Mouse (Mus musculus): ENCODE data around the gene Tmem202. TPM values are rescaled to one million over a fixed set of nuclear protein-coding genes. Genes with fewer than 3 reads are reported as not detected.

Gene Tmem202
- polyA plus RNA-seq, 1 experiment from 2014 or later, result 0.46 TPM

DNA sequence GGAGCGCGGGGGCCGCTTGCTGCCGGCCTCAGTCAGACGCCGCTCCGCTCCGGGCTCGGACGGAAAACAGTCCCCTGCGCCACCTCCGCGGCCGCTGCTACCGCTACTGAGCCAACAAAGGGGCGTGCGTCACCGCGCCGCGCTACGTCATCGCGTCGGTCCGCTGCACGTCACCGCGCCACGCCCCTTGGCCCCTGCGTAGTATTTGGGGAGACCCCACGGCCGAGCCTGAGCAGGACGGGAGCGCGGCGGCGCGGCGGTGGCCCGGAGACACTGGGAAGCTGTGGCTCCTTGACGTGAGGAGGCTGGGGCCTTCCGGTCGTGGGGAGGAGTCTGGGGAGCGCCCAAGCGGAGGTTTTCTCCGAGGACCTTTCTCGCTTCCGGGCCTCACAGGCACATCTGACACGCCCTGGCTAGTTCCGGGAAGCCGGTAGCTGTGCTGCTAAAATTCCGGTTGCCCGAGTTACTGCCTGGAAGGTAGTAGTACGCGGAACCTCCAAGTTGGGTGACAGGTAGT is 53.0 kb downstream of the Tmem202 start, which contains the start of gene Arih1:
Arih1 (minus strand) TSS at position 70 of the 517 bp plus-strand sequence.
- WGBS, result under 1% methylated on average over 54 of the region's 56 CpGs
- Histone ChIP-seq H3K36me3 (ENCODE audit: control insufficient read depth, insufficient read depth, low read length) (no peaks in the 10 kb centered on the region), H3K27me3 (ENCODE audit: control insufficient read depth, insufficient read depth, low read length) (no peaks in the 10 kb centered on the region)

DNA sequence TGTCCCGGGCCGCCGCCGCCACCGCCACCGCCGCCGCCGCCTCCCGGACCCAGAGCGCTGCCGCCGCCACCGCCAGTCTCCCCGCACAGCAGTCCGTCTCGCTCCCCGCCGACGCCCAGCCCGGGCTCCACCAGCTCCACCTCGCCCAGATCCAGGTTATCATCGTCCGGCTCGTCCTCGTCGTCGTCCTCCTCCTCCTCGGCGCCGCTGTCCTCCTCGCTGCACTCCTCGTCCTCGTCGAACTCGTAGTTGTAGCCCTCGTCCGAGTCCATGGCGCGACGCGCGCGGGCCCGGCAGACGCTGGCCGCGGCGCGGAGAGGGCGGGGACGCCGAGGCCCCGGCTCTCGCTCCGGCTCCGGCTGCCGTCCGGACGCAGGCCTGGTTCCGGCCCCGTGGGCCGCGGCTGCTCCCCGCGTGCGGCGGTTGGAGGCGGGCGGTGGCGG is 53.5 kb downstream of the Tmem202 start:
- DNase-seq, result no peak
- Histone ChIP-seq H3K9ac (replicated peaks; ENCODE audit: low read length) (peak overlapping the region; percentile 98), H3K36me3 (ENCODE audit: control insufficient read depth, insufficient read depth, low read length) (no peaks in the 10 kb centered on the region), H3K4me1 (ENCODE audit: control insufficient read depth, insufficient read depth, low read length) (peaks cover 24% of the 10 kb centered on the region), H3K9me3 (ENCODE audit: control insufficient read depth, low read length) (no peaks in the 10 kb centered on the region), H3K4me3 (replicated peaks; ENCODE audit: low read depth, low read length) (peak overlapping the region; percentile 99), H3K27ac (replicated peaks; ENCODE audit: low read depth, low read length) (peak overlapping the region; percentile 99), H3K4me2 (ENCODE audit: low read length) (peak overlapping the region; percentile 92), H3K27me3 (ENCODE audit: control insufficient read depth, insufficient read depth, low read length) (no peaks in the 10 kb centered on the region)
- peak; percentile 72 for ATAC-seq (ENCODE audit: low FRiP score, low TSS enrichment)
- under 1% methylated on average over 71 of the region's 71 CpGs for WGBS

More for the DNA sequence above, 53.0 kb downstream of the Tmem202 start, which contains the start of gene Arih1:
- Histone ChIP-seq H3K9me3 (ENCODE audit: control insufficient read depth, low read length) (no peaks in the 10 kb centered on the region), H3K27ac (replicated peaks; ENCODE audit: low read depth, low read length) (peak within 1 kb of the TSS; percentile 99), H3K4me2 (ENCODE audit: low read length) (peak within 1 kb of the TSS; percentile 92), H3K4me1 (ENCODE audit: control insufficient read depth, insufficient read depth, low read length) (peaks cover 24% of the 10 kb centered on the region), H3K4me3 (replicated peaks; ENCODE audit: low read depth, low read length) (peak within 1 kb of the TSS; percentile 99), H3K9ac (replicated peaks; ENCODE audit: low read length) (peak within 1 kb of the TSS; percentile 98)
- peak; percentile 99 for DNase-seq
- peak; percentile 99 for ATAC-seq (ENCODE audit: low FRiP score, low TSS enrichment)

DNA sequence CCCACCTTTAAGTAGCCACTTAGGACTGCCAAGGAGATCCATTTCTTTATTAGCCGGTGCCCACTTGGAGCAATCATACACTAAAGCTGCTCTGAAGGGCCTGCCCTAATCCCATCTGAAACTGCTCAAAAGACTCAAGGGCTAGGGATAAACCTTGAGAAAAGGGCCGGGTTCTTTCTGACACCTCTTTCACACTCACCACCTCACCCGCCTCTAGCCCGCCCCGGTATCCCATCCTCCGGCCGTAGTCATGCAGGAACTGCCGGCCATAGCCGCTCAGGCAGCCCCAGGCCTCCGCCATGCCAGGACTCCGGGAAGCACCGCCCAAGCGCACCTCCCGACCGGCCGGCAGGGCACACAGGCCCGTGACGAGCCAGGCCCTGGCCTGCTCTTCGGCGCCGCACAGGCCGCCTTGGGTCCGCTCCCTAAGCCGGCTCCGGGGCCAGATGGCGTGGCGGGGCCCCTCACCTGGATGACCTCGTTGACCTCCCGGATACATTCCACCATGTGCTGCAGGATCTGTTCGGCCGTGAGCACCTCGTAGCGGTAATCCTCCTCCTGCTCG is 54.1 kb downstream of the Tmem202 start:
- Histone ChIP-seq H3K9me3 (ENCODE audit: control insufficient read depth, low read length) (no peaks in the 10 kb centered on the region), H3K36me3 (ENCODE audit: control insufficient read depth, insufficient read depth, low read length) (no peaks in the 10 kb centered on the region), H3K4me3 (replicated peaks; ENCODE audit: low read depth, low read length) (peak overlapping the region; percentile 99), H3K27me3 (ENCODE audit: control insufficient read depth, insufficient read depth, low read length) (no peaks in the 10 kb centered on the region), H3K4me2 (ENCODE audit: low read length) (peak overlapping the region; percentile 92), H3K9ac (replicated peaks; ENCODE audit: low read length) (peak overlapping the region; percentile 98), H3K4me1 (ENCODE audit: control insufficient read depth, insufficient read depth, low read length) (peaks cover 24% of the 10 kb centered on the region), H3K27ac (replicated peaks; ENCODE audit: low read depth, low read length) (peak overlapping the region; percentile 99)
- ATAC-seq (ENCODE audit: low FRiP score, low TSS enrichment) (peak; percentile 40), DNase-seq (peak; percentile 66)
- WGBS, result under 1% methylated on average over 34 of the region's 34 CpGs

DNA sequence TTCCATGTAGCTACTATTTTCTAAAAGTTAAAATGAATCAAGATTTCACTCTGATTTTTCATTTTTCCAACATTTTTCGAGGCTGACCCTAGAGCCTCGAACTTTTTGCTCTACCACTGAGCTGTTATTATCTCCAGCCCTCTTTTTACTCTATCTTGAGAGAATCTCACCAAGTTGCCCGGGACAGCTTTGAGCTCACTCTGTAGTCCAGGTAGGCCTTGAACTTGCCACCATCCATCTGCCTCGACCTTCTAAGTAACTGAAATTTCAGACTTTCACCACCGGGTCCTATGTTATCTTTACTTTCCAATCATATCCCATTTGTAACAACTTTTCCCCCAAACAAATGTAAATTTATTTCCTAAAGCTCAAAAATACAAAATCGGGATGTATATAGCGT is 54.9 kb downstream of the Tmem202 start:
- H3K4me3 ChIP-seq (replicated peaks; ENCODE audit: low read depth, low read length), result peak overlapping the region; percentile 99
- H3K36me3 ChIP-seq (ENCODE audit: control insufficient read depth, insufficient read depth, low read length), result no peaks in the 10 kb centered on the region
- no peaks in the 10 kb centered on the region for H3K9me3 ChIP-seq (ENCODE audit: control insufficient read depth, low read length)
- no peaks in the 10 kb centered on the region for H3K27me3 ChIP-seq (ENCODE audit: control insufficient read depth, insufficient read depth, low read length)
- ATAC-seq (ENCODE audit: low FRiP score, low TSS enrichment) (no peak), DNase-seq (peak; percentile 4)
- H3K4me1 ChIP-seq (ENCODE audit: control insufficient read depth, insufficient read depth, low read length), result peaks cover 24% of the 10 kb centered on the region
- H3K9ac ChIP-seq (replicated peaks; ENCODE audit: low read length), result peak overlapping the region; percentile 98
- H3K27ac ChIP-seq (replicated peaks; ENCODE audit: low read depth, low read length), result no peak overlapping the region
- 23% methylated on average over 7 of the region's 7 CpGs for WGBS
- H3K4me2 ChIP-seq (ENCODE audit: low read length), result peak overlapping the region; percentile 92

DNA sequence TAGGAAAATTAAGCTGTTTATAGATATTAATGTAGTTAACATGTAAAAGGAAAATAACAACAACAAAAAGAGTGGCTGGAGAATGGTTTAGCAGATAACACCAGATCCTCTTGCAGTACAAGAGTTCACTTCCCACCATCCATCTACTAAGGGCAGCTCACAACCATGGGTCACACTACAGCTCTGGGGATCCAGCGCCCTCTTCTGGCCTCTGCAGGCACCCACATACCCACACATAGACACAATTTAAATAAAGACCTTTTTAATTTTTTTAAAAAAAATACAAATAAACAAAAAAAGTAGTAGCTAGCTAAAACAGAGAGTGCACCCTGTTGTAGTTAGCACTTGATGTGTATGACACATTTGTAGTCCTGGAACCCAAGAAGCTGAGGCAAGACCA is 57.2 kb downstream of the Tmem202 start:
- no peaks in the 10 kb centered on the region for H3K36me3 ChIP-seq (ENCODE audit: control insufficient read depth, insufficient read depth, low read length)
- no peaks in the 10 kb centered on the region for H3K9me3 ChIP-seq (ENCODE audit: control insufficient read depth, low read length)
- H3K9ac ChIP-seq (replicated peaks; ENCODE audit: low read length), result no peak overlapping the region
- 39% methylated on average over 1 of the region's 1 CpGs for WGBS
- 0 out of 2 replicates have a peak overlapping the region, but pooled peaks have one; percentile 2 for H3K4me3 ChIP-seq (replicated peaks; ENCODE audit: low read depth, low read length)
- H3K27me3 ChIP-seq (ENCODE audit: control insufficient read depth, insufficient read depth, low read length), result no peaks in the 10 kb centered on the region
- H3K4me1 ChIP-seq (ENCODE audit: control insufficient read depth, insufficient read depth, low read length), result peaks cover 27% of the 10 kb centered on the region
- H3K27ac ChIP-seq (replicated peaks; ENCODE audit: low read depth, low read length), result no peak overlapping the region
- ATAC-seq (ENCODE audit: low FRiP score, low TSS enrichment), result no peak
- H3K4me2 ChIP-seq (ENCODE audit: low read length), result peak overlapping the region; percentile 29
- DNase-seq, result peak; percentile 18

DNA sequence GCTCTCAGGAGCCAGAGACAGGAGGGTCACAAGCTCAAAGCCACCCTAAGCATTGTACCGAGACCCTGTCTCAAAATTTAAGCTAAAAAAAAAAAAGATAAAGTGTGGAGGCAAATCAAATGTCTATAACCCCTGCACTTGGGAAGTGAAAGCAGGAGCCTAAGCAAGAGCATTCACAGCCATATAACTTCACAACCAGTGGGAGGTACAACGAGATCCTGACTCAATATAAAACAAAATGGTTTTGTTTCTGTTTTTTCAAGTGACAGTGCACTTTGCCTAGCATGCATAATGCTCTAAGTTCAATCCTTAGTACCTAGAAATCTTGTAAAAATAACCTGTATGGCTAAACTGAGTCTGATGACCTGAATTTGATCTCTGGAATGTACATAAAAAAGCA is 63.0 kb downstream of the Tmem202 start:
- H3K36me3 ChIP-seq (ENCODE audit: control insufficient read depth, insufficient read depth, low read length), result no peaks in the 10 kb centered on the region
- whole genome bisulfite sequencing, result 95% methylated on average over 2 of the region's 2 CpGs

DNA sequence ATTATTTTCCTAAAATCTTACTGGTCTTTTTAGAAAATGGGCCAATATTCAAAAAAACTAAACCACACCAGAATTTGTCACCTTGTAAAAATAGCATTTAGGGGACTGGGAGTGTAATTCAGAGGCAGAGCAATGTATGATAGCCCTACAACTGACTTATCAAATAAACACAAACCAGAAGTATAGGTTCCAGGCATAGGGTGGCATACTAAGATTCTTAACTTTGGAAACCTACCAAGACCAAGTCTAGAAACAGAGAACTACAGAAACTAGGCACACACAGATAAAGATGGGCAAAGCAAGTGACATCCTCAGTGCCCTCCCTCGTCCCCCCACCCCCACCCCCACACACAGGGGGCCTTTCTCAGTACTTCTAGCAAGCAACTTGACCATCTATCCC is 64.8 kb downstream of the Tmem202 start:
- peaks cover 3% of the 10 kb centered on the region; the same call in 1 of the 2 replicates for H3K4me1 ChIP-seq (ENCODE audit: control insufficient read depth, insufficient read depth, low read length)
- H3K9me3 ChIP-seq (ENCODE audit: control insufficient read depth, low read length), result no peaks in the 10 kb centered on the region
- no peaks in the 10 kb centered on the region for H3K36me3 ChIP-seq (ENCODE audit: control insufficient read depth, insufficient read depth, low read length)
- no peaks in the 10 kb centered on the region for H3K27me3 ChIP-seq (ENCODE audit: control insufficient read depth, insufficient read depth, low read length)
- no peak overlapping the region for H3K4me3 ChIP-seq (replicated peaks; ENCODE audit: low read depth, low read length)
- DNase-seq, result no peak
- no peak overlapping the region for H3K9ac ChIP-seq (replicated peaks; ENCODE audit: low read length)
- ATAC-seq (ENCODE audit: low FRiP score, low TSS enrichment), result no peak
- H3K27ac ChIP-seq (replicated peaks; ENCODE audit: low read depth, low read length), result no peak overlapping the region
- H3K4me2 ChIP-seq (ENCODE audit: low read length), result no peak overlapping the region
- WGBS, result 89% methylated on average over 1 of the region's 1 CpGs

More for the DNA sequence above, 63.0 kb downstream of the Tmem202 start:
- peaks cover 3% of the 10 kb centered on the region; the same call in 1 of the 2 replicates for H3K4me1 ChIP-seq (ENCODE audit: control insufficient read depth, insufficient read depth, low read length)
- H3K4me2 ChIP-seq (ENCODE audit: low read length), result no peak overlapping the region
- H3K9ac ChIP-seq (replicated peaks; ENCODE audit: low read length), result no peak overlapping the region
- H3K4me3 ChIP-seq (replicated peaks; ENCODE audit: low read depth, low read length), result no peak overlapping the region
- no peak overlapping the region for H3K27ac ChIP-seq (replicated peaks; ENCODE audit: low read depth, low read length)
- DNase-seq (no peak), ATAC-seq (ENCODE audit: low FRiP score, low TSS enrichment) (no peak)
- H3K9me3 ChIP-seq (ENCODE audit: control insufficient read depth, low read length), result no peaks in the 10 kb centered on the region
- H3K27me3 ChIP-seq (ENCODE audit: control insufficient read depth, insufficient read depth, low read length), result no peaks in the 10 kb centered on the region

DNA sequence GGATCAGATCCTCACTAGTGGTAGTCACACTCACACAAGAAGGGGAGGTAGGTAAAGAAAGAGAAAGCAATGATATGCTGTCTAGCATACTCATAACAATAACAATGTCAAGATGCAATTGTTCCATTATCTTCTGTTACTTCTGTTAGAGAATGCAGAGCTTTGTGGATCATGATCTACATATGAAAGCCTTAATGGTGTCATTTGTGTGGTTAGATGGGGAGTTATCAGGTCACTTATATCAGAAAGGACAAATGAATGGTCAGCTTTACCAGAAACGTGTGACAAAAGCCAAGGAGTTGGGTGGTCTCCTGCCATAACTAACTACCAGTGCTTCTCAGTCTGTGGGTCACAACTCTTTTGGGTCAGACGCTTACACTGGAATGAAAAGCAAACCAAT is 66.5 kb downstream of the Tmem202 start:
- Histone ChIP-seq H3K27ac (replicated peaks; ENCODE audit: low read depth, low read length) (no peak overlapping the region), H3K36me3 (ENCODE audit: control insufficient read depth, insufficient read depth, low read length) (no peaks in the 10 kb centered on the region), H3K9me3 (ENCODE audit: control insufficient read depth, low read length) (no peaks in the 10 kb centered on the region), H3K4me1 (ENCODE audit: control insufficient read depth, insufficient read depth, low read length) (peaks cover 3% of the 10 kb centered on the region; the same call in 1 of the 2 replicates), H3K27me3 (ENCODE audit: control insufficient read depth, insufficient read depth, low read length) (no peaks in the 10 kb centered on the region), H3K9ac (replicated peaks; ENCODE audit: low read length) (no peak overlapping the region), H3K4me2 (ENCODE audit: low read length) (no peak overlapping the region), H3K4me3 (replicated peaks; ENCODE audit: low read depth, low read length) (no peak overlapping the region)
- ATAC-seq (ENCODE audit: low FRiP score, low TSS enrichment) (no peak), DNase-seq (no peak)
- 72% methylated on average over 2 of the region's 2 CpGs for WGBS

DNA sequence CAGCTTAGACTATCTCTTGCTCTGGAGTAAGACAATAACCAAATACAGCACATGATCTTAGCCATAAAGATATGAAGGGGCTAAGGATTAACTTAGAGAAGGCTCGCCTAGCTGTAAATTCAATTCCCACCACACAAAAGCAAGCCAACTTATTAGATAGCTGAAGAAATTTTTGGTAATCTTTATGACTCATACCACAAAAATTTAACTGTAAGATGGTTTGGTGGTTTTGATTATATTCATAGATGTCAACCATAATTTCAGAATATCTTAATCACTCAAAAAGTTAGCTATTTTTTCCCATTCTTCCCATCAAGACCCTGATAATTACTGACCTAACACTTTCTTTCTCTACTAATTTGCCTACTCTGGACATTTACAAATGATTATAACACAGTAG is 70.2 kb downstream of the Tmem202 start:
- WGBS, result 77% methylated on average over 1 of the region's 1 CpGs
- no peak for DNase-seq

More for the DNA sequence above, 70.2 kb downstream of the Tmem202 start:
- H3K4me2 ChIP-seq (ENCODE audit: low read length), result no peak overlapping the region
- no peak overlapping the region for H3K4me3 ChIP-seq (replicated peaks; ENCODE audit: low read depth, low read length)
- no peaks in the 10 kb centered on the region for H3K36me3 ChIP-seq (ENCODE audit: control insufficient read depth, insufficient read depth, low read length)
- ATAC-seq (ENCODE audit: low FRiP score, low TSS enrichment), result no peak
- H3K9ac ChIP-seq (replicated peaks; ENCODE audit: low read length), result no peak overlapping the region
- H3K27ac ChIP-seq (replicated peaks; ENCODE audit: low read depth, low read length), result no peak overlapping the region
- no peaks in the 10 kb centered on the region for H3K4me1 ChIP-seq (ENCODE audit: control insufficient read depth, insufficient read depth, low read length)
- no peaks in the 10 kb centered on the region for H3K9me3 ChIP-seq (ENCODE audit: control insufficient read depth, low read length)
- H3K27me3 ChIP-seq (ENCODE audit: control insufficient read depth, insufficient read depth, low read length), result no peaks in the 10 kb centered on the region
